Mouse (Mus musculus) kidney, adult 2 months (tissue): ENCODE measurements around the gene Trmt1. TPM values are rescaled to one million over a fixed set of nuclear protein-coding genes. Genes with fewer than 3 reads are reported as not detected.
"Not testable (repeated sequence)": the region's sequence is repeated elsewhere in the genome, so short reads cannot be mapped to it uniquely, and the experiment has no call there.

Experiments used
- DNase-seq: peaks from one replicate; pipeline ENCODE4 v3.0.0; 2021
- H3K27ac ChIP-seq: fragments of 200-500 bp; 2 replicates; pipeline ENCODE4 v1.5.1; 2012; ENCODE audit warnings: low read depth, low read length, control low read depth, inconsistent platforms; ENCODE audit not compliant: insufficient read depth
- H3K27me3 ChIP-seq: fragments of 200-500 bp; replicated peaks from 2 replicates; pipeline ENCODE4 v1.6.1; 2012; ENCODE audit warnings: mild to moderate bottlenecking, moderate library complexity, low read length, inconsistent platforms; ENCODE audit not compliant: control insufficient read depth, insufficient read depth
- H3K36me3 ChIP-seq: fragments of 200-500 bp; 2 replicates; pipeline ENCODE4 v1.6.1; 2012; ENCODE audit warnings: mild to moderate bottlenecking, moderate library complexity, low read length, inconsistent platforms; ENCODE audit not compliant: control insufficient read depth, insufficient read depth
- H3K4me1 ChIP-seq: fragments of 200-500 bp; 2 replicates; pipeline ENCODE4 v1.6.1; 2011; ENCODE audit warnings: low read length; ENCODE audit not compliant: control insufficient read depth, insufficient read depth
- H3K4me3 ChIP-seq: fragments of 200-500 bp; 2 replicates; pipeline ENCODE4 v1.5.1; 2011; ENCODE audit warnings: mild to moderate bottlenecking, low read depth, low read length, control low read depth; ENCODE audit not compliant: insufficient read depth
- CTCF ChIP-seq: fragments of 200-500 bp; conservative IDR thresholded peaks from 2 replicates; pipeline ENCODE4 v1.5.1; 2011; ENCODE audit warnings: low read depth, mild to moderate bottlenecking, control low read depth, low read length, moderate library complexity, mixed read lengths; ENCODE audit not compliant: insufficient read depth, insufficient read length
- POLR2A ChIP-seq: fragments of 200-500 bp; IDR thresholded peaks from one replicate; pipeline ENCODE4 v1.6.1; 2011; ENCODE audit warnings: low read depth, low read length, control low read depth
- WGBS: fragments of 180-500 bp; shearing (Covaris S2); methylation state at CpG from one replicate; pipeline ENCODE4 v1.1.7; 2018; 5-methylcytosine and 5-hydroxymethylcytosine counted together
- polyA plus RNA-seq: library from polyadenylated mRNA; depleted of rRNA; stranded (reverse); fragments of >200 nt; gene quantifications from 2 replicates; pipeline ENCODE4 v1.2.3, GENCODE M21; 2012

Gene Trmt1
- polyA plus RNA-seq, 1 experiment = 73.7 TPM

- peaks cover 14% of the 10 kb centered on the region; the same call in 1 of the 2 replicates for H3K4me1 ChIP-seq
- H3K27me3 ChIP-seq = no peaks in the 10 kb centered on the region
- WGBS = 1% methylated on average over 29 of the region's 29 CpGs
- TF ChIP-seq CTCF (peak; percentile 49), POLR2A (no peak)
- peak overlapping the region; percentile 91 for H3K4me3 ChIP-seq
- DNase-seq = peak; percentile 91
- peak overlapping the region; percentile 98 for H3K27ac ChIP-seq
- no peaks in the 10 kb centered on the region for H3K36me3 ChIP-seq
These were observed 21.3 kb upstream of the Trmt1 start for GRCm38 (mm10) chr8:84664566-84665384.

- no peaks in the 10 kb centered on the region for H3K36me3 ChIP-seq
- peak overlapping the region; percentile 91 for H3K4me3 ChIP-seq
- no peaks in the 10 kb centered on the region for H3K27me3 ChIP-seq
- TF ChIP-seq POLR2A (no peak), CTCF (no peak)
- WGBS = 3% methylated on average over 14 of the region's 14 CpGs
- peaks cover 15% of the 10 kb centered on the region for H3K4me1 ChIP-seq
- peak overlapping the region; percentile 34; the same call in 1 of the 2 replicates for H3K27ac ChIP-seq
- no peak for DNase-seq
These were observed 20.7 kb upstream of the Trmt1 start for GRCm38 (mm10) chr8:84665385-84665893.

DNA sequence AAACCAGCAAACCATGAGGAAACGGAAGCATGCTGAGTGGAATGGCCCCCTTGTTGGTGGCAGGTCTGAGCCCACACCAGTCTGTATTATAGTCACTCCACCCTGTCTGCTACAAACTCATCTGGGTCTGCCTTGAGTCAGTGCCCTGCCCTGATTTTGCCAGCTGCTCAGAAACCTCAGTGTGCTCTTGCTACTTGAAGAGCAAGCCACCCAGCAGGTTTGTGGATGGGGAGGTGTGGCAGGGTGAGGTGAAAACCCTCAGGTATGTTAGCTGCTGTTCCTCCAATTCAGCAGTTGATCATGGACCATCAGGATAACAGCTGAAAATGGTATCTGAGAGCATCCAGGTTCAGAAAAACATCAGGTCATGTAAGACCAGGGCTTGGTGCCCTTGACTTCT lies 18.0 kb upstream of the Trmt1 start:
- H3K27me3 ChIP-seq = no peaks in the 10 kb centered on the region

GRCm38 (mm10) chr8:84668731-84669485 lies 17.2 kb upstream of the Trmt1 start:
- TF ChIP-seq CTCF (no peak), POLR2A (no peak)
- Histone ChIP-seq H3K27me3 (no peaks in the 10 kb centered on the region), H3K4me3 (no peak overlapping the region), H3K4me1 (peaks cover 11% of the 10 kb centered on the region), H3K27ac (0 out of 2 replicates have a peak overlapping the region, but pooled peaks have one; percentile 13), H3K36me3 (no peaks in the 10 kb centered on the region)
- DNase-seq = peak; percentile 74
- WGBS = 50% methylated on average over 6 of the region's 6 CpGs

More for the DNA sequence above, 18.0 kb upstream of the Trmt1 start:
- Histone ChIP-seq H3K4me1 (peaks cover 11% of the 10 kb centered on the region), H3K4me3 (no peak overlapping the region), H3K27ac (no peak overlapping the region), H3K36me3 (no peaks in the 10 kb centered on the region)
- no peak for DNase-seq
- TF ChIP-seq POLR2A = no peak
- TF ChIP-seq CTCF = no peak
- 70% methylated on average over 1 of the region's 1 CpGs for WGBS

- H3K36me3 ChIP-seq, H3K27me3 ChIP-seq, H3K4me3 ChIP-seq: not testable (repeated sequence)
- Histone ChIP-seq H3K27ac (peak overlapping the region; percentile 37; the same call in 1 of the 2 replicates), H3K4me1 (peaks cover 10% of the 10 kb centered on the region)
- 51% methylated on average over 5 of the region's 5 CpGs for WGBS
- peak; percentile 30 for DNase-seq
These were observed 15.7 kb upstream of the Trmt1 start for GRCm38 (mm10) chr8:84670295-84671006.

DNA sequence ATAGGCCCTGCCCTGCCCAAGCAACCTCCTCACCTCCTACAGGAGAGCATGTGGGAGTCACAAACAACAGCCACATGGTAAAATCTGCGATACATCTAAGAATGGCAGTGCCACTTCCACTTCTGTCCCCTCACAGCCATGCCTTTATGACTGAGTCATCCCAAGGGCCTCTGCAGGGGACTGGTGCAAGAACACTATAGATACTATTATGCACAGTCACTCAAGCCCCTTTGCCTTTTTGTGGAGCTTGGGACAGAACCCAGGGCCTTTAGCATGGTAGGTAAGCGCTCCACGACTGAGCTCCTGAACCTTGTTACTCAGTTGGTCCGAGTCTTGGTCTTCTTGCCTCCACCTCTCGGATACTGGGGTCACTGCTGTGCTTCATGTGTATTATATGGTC lies 8.8 kb upstream of the Trmt1 start:
- WGBS = 91% methylated on average over 5 of the region's 5 CpGs
- TF ChIP-seq CTCF (no peak), POLR2A (no peak)
- no peak for DNase-seq
- no peaks in the 10 kb centered on the region for H3K27me3 ChIP-seq
- H3K27ac ChIP-seq = no peak overlapping the region
- no peaks in the 10 kb centered on the region for H3K36me3 ChIP-seq
- 0 out of 2 replicates have a peak, but pooled peaks cover 3% of the 10 kb centered on the region for H3K4me1 ChIP-seq
- H3K4me3 ChIP-seq = no peak overlapping the region

DNA sequence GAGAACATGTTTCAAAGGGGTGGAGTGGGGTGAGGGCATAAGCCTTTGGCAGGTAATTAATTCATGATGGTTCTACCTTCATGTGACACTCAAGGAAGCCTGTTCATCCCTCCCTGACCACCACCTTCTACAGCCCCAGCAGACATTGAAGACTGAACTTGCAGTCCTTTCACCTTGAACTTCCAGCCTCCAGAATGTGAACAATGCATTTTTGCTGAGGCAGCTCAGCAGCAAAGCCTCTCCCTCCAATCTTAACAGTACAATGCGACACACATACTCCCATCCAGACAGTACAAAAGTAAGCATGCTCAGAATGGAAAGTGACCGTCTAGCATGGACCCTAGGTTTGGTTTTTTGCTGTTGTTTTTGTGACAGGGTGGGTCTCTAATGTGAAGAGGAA lies 4.6 kb upstream of the Trmt1 start:
- no peak for DNase-seq
- Histone ChIP-seq H3K36me3 (no peaks in the 10 kb centered on the region), H3K27ac (no peak overlapping the region), H3K4me3 (no peak overlapping the region), H3K4me1 (peaks cover 24% of the 10 kb centered on the region), H3K27me3 (no peaks in the 10 kb centered on the region)
- WGBS = 62% methylated on average over 2 of the region's 2 CpGs
- no peak for TF ChIP-seq CTCF
- TF ChIP-seq POLR2A = no peak
